Mouse (Mus musculus) heart, postnatal 14 days (tissue): ENCODE data around the gene Snx29. TPM values are rescaled to one million over a fixed set of nuclear protein-coding genes. Genes with fewer than 3 reads are reported as not detected.

Experiments
- DNase-seq, 2 experiments: peaks; one replicate each; pipeline ENCODE4 v3.0.0; 2021 to 2022
- intact Hi-C: fragments of 180-260 bp; cut with DNase I; formaldehyde crosslinking; loops from one replicate; pipeline ENCODE4 v1.15.1; 2025
- total RNA-seq, 2 experiments: library from RNA; stranded (reverse); gene quantifications; 2 replicates each; pipeline ENCODE4 v1.2.3; 2021

The Snx29 gene
- total RNA-seq, 2 experiments from 2014 or later: 13.5 to 17.4 TPM

DNA sequence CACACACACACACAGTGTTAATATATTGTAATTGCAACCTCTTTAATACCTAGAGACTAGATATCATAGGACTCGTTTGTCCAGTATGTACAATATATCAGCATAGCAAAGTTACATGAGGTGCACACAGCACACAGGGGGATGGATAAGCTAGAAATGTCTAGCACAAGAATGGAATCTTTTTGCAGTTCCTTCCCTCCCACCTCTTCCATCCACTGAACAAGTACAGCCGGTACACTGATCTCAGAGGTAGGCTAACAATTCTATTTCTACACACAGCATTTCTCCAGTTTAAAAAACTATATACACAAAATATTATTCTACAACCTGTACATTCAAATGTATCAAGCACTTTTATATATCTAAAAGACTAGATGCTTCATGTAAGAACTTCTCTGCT lies 194.0 kb downstream of the Snx29 start:
- DNase-seq: no peak
- intact Hi-C loops: no loop called here

DNA sequence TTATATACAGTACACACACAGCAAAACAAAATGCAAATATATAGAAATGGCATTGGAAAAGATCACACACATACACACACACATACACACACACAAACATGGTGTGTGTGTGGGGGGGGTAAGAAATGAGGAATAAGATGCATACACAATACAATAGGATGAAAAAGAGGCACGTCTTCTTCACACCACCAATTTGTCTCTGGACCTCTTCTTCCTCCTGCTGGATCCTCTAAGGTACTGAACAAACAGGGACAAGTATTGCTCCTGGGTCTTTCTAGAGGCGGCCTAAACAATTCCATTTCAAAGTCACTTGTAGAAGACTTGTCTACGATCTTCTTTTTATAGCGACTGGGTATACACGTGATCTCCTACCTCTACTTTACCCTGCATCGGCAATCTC lies 194.7 kb downstream of the Snx29 start:
- intact Hi-C loops: no loop called here

DNA sequence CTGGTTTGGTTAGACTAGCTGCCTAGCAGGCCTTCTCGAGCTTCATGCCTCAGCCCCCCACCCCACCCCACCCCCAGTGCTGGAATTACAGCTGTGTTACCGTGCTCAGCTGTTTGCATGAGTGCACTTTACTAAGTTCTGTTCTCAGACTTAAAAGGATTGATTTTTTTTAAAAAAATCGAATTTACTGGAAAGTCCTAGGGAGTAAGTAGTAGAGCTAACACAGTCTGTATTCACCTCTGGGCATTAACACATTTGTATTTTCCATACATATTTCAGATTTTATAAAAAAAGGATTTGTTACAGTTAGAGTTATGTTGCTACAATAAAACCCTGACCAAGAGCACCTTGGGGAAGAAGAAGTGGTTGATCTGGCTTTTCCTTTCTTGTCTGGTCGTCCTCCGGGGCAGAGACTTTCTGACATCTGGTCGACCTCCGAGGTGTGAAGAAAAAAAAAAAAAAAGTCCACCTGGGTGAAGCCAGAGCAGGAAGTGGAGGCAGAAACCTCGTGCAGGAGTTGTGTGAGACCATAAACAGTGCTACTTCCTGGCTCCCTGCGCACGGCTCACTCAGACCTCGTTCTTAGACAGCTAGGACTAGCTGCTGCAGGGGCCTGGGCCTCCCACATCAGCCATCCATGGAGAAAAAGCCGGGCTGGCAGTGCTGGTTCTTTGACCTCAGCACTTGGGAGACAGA lies 196.2 kb downstream of the Snx29 start:
- no peak for DNase-seq
- intact Hi-C loops: no loop called here

More for the DNA sequence above, 194.7 kb downstream of the Snx29 start:
- DNase-seq: no peak

DNA sequence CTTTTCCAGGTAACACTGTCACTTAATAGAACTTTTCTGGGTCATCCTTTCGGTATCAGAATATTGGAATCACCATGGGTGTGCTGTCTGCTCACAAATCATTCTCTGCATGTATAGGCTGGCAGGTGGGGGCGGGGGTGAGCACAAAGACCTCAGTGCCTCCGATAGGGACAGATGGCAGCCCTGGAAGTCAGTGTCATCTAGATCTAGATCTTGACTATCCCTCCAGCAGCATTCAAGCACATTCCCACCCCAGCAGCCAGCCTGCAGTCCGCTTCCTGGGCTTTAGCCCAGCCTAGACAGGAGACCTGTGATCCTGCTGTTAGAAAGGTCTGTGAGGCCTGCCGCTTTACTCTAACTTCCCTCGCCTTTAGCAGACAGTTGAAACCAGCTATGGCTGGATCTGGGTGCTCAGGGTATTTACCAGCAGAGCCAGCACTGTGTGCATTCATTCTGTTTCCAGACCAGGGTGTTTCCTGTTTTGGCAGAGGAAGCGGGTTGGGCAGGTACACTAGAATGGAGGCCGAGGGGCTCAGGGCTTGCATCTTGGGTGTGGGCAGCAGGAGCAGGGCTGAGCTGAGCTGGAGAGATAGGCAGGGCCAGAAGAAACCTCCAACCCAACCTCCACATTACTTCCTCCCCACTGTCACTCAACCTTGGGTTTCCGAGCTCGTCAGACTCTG lies 203.5 kb downstream of the Snx29 start:
- intact Hi-C loops: no loop called here
- DNase-seq: no peak

DNA sequence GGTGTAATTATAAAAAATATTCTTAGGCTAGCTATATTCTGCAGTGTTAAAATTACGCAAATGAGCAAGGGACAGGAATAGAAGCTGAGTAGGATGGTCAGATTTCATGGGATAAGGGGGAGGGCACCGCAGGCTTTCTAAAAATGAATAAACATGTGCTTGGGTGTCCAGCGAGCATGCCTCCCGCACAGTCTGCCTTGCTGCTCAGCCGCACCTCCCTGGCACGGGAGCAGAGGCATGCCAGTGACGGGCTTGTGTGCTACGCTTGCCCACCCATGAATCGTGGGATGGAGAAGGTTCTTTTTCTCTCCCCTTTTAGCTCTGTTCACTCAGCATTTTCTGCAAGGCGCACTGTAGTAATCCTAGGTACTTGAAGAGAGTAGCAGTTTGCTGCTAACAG lies 204.3 kb downstream of the Snx29 start:
- intact Hi-C loops: no loop called here
- no peak for DNase-seq

DNA sequence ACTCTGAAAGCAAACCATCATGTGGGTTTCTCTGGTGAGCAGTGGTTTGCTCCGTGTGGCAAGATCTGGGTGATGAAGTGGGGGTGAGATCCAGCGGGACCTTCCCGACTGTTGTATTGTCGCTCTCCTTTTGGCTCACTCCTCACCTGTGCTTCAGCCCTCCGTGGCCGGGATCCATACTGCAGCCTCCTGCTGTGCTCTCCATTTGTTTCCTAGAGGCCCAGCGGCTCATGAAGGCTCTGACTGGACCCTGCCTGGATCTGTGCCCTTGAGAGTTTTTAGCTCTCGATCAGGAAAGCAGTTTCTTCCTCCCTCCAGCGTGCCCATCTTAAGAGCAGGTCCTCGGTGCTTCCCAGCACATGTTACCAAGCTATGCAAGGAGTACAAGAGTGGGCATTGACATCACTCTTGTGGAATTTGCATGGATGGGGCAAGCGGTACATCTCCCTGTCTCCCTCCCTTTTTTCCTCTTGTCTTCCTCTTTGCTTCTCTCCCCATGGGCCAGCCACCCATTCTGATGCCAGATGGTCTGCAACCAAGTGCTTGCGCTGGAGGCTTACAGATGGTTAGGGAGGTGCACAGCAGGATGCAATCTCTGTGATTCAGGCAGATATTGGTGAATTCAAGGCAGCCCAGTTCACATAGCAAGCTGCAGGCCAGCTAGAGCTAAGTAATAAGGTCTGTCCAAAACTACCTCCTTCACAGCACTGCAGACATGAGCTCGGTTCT lies 207.9 kb downstream of the Snx29 start:
- no peak for DNase-seq

DNA sequence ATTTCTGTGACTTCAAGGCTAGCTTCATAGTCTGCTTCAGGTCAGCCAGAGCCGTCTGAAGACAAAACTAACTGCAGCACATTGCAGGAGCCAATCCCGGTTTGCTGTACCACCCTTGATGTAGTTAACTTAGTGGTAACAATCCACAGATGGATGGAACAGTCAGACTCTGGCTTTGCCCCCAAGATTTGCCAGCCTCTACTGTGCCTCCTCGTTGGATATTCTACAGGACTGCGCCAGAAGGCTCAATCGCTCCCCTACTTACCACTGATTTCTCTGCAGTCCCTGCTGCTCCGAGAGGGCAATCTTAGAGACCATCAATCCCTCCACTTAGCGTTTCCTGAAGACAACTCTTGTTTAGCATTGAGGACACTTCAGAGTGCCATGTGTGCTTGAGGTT lies 208.7 kb downstream of the Snx29 start:
- intact Hi-C loops: no loop called here

More for the DNA sequence above, 207.9 kb downstream of the Snx29 start:
- intact Hi-C loops: no loop called here

DNA sequence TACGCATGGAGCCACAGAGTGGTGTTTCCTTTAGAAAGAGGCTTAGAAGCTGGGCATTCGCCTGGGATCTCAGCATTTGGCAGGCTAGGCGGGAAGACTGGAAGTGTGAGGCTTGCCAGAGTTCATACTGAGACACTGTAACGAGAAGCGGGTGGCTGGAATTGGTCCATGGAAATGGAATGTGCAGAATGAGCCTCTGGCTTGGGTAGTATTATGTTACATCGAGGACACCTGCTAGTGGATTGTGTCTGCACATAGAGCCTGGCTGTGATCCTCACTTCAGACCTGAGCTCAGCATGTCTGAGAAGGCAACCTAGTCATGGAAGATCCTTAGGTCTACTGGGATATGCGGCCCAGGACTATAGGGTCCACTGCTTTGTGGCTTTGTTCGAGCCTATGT lies 209.9 kb downstream of the Snx29 start:
- intact Hi-C loops: no loop called here
- peak; percentile 72 to 84 for DNase-seq

More for the DNA sequence above, 208.7 kb downstream of the Snx29 start:
- DNase-seq: no peak

DNA sequence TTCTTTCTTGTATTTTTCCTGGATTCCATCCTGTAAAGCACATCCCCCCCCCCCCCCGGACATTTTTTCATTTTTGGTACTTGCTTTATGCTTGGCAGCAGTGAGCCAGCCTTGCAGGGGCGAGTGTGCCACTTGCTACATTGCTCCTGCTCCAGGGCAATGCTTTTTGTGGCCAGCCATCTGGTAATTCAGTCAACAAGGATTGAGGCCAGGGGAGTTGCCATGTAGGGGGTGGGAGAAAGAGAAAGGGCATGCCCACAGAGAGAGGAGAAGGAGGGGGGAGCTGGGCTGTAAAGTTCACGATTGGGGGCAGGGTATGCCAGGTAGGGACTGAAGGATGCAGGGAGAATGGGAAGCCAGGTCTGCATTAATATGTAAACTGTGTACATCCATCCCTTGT lies 210.7 kb downstream of the Snx29 start:
- no peak for DNase-seq
- intact Hi-C loops: no loop called here

DNA sequence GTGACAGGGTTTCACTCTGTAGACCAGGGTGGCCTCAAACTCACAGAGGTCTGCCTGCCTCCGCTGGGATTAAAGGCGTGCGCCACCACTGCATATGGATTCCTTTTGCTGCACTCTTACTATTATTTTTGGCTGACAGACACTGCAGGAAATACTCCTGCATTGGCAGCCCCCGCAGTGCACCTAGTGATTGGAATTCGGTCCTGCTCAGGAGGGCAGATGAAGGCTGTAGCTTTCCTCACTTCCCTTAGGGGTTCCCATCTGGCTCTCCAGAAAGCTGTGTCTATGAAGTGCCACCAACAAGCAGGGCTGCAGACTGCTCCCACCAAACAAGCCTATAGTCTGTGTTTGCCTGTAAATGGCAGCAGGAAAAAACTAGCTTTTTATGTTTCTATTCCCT lies 215.0 kb downstream of the Snx29 start:
- intact Hi-C loops: no loop called here
- no peak for DNase-seq

DNA sequence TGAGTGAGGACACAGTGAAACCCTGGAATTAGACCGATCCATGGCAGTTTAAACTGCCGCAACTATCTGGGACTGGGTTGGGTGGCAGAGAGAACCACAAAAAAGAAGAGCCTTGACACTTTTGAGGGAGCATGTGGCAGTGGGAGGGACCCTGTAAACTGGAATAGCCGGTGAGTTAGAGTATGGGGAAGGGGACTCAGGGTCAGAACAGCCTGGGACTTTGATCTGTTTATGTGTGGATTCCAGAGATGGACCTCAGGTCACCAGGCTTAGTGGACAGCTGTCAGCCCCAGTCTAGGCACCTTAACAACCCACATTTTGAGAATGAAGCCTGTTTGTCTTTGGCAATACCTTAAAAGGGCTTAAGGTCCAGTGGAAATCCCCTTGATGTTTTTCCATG lies 215.5 kb downstream of the Snx29 start:
- no peak for DNase-seq
- intact Hi-C loops: no loop called here

DNA sequence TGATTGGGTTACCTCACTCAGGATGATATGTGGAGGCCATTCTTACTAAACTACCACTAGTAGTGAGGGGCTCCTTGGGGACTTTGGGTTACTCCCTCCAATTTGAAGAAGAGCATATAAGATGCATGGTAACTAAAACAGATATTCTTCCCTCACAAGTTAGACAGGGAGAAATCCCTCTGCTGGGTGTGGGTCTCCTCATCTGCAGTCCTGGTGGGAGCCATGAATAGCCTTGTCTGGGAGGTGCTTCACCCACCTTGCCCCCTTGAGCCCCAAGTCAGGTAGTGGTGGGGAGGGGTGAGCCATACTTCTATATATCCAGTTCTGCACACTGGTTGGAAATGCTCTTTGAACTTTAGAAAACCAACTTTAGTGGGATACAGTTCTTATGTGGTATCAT lies 218.3 kb downstream of the Snx29 start:
- intact Hi-C loops: no loop called here
- DNase-seq: no peak

DNA sequence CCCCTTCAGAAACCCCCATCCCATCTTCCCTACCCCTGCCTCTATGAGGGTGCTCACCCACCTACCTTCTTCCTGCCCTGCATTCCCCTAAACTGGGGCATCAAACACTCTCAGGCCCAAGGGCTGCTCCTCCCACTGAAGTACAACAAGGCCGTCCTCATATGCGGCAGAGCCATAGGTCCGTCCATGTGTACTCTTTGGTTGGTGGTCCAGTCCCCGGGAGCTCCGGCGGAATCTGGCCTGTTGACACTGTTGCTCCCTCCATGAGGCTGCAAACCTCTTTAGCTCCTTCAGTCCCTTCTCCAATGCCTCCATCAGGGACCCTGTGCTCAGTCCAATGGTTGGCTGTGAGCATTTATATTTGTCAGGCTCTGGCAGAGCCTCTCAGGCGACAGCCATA lies 219.1 kb downstream of the Snx29 start:
- intact Hi-C loops: no loop called here
- DNase-seq: no peak

DNA sequence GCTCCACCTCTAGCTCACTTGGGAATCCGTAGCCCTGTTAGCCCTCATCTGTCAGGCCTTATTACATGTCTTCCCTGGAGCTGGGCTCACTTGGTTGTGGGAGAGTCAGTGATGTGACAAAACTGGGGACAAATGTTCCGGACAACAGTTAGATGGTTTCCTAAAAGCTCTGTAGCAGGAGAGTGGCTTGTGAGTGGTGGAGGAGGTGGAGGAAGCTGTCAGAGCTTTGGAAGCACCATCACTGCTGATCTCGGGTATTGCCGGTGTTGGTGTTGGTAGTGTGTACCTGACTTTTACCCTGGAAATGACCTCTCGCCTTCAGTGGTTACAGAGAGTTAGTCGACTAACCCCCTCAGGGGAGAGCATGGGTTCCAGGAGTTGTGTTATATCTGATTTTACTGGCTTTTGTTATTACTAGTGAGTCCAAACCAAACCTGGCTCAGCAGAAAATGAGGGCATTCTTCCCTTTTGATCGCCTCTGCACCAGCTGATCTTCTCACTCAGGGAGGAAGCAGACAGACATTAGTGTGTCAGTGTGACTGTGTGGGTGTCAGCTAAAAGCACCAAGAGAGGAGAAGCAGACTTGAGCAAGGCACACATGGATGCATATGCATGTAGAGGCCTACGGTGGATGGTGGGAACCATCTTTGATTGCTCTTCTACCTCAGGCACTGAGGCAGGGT lies 227.5 kb downstream of the Snx29 start:
- no peak for DNase-seq
- intact Hi-C loops: no loop called here

DNA sequence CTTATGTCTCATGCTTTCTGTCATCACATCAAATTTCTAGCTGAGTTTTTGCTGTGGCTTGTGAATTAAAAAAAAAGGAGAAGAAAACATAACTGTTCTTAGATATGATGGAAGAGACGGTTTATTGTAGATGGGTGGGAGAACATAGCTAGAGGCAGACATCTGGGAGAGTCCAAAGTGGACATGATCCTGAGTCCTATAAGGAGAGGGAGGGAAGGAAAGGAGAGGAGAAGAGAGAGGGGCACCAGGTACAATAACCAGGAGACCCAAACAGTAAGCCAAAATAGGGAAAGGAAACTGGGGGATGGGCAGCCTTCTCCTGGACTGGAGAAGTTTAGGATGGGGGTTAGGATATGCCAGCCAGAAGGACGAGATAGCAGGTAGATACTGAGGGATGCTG lies 239.0 kb downstream of the Snx29 start:
- no peak for DNase-seq
- intact Hi-C loops: no loop called here

DNA sequence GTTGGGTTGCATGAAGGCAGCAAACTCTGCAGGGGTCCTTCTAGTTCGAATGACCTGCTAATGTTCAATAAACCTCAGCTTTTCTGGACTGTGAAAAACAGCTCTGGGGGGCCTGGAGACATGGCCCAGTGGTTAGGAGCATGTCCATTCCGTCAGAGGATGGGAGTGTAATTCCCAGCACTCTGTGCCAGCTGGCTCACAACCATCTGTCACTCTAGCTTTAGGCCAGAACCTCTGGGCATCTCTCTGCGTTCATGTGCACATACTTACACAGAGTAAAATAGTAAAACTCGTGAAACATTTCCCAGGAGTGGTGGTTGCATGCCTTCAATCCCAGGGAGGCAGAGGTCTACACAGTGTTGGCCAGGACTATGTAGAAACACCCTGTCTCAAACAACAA lies 241.1 kb downstream of the Snx29 start:
- intact Hi-C loops: no loop called here
- DNase-seq: peak in 1 of 2 experiments; percentile 28

DNA sequence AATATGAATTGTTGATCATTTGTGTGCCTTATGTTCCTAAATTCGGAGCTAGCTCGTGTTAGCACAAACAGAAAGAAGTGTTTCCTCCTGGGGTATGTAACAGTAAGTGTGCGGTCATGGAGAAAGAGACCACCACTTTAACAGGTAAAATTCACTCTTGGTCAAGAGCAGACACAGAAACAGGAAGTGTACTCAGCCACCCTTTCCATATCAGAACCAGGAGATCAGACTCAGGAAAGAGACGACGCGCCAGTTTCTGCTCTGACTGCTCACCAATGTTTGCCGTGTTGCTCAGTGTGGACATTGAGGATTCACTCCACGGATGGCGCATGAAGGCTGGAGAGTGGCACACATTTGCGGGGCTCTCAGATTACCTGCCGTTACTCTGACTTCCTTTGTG lies 242.4 kb downstream of the Snx29 start:
- intact Hi-C loops: no loop called here

DNA sequence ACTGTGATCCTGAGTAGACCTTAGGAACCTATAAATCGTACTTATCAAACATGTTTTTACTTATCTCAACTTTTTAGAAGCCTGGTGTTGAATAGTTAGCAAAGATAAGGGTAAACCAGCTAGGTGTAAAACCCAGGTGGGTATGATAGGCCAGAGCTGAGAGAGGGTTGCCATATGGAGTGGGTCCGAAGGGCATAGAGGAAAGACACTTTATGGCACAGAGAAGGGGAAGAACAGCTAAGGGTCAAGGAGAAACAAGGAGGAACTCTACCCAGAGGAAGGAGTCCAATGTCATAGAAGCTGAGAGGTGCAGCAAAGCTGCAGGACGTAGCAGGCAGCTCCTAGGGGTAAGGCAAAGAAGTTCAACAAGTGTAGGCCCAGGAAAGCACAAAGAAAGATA lies 244.9 kb downstream of the Snx29 start:
- intact Hi-C loops: no loop called here

More for the DNA sequence above, 242.4 kb downstream of the Snx29 start:
- DNase-seq: no peak

DNA sequence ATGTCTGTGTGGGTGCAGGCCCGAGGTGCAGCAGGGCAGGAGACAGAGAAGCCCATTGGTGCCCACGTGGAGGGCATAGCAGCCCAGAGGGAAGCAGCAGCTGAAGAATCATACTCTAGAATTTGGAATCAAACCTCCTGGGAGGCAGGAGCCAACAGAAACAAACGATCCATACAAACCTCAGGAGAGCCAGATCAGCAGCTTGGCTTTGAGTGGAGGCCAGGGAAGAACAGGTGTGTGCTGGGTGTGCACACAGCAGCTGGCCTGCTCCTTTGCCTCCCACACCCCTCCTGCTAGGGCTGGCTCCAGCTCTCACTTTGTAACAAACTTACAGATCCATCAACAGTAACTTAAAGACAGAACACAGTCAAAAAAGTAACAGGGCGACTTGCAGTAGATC lies 245.4 kb downstream of the Snx29 start:
- DNase-seq: no peak
- intact Hi-C loops: no loop called here

More for the DNA sequence above, 244.9 kb downstream of the Snx29 start:
- DNase-seq: no peak

DNA sequence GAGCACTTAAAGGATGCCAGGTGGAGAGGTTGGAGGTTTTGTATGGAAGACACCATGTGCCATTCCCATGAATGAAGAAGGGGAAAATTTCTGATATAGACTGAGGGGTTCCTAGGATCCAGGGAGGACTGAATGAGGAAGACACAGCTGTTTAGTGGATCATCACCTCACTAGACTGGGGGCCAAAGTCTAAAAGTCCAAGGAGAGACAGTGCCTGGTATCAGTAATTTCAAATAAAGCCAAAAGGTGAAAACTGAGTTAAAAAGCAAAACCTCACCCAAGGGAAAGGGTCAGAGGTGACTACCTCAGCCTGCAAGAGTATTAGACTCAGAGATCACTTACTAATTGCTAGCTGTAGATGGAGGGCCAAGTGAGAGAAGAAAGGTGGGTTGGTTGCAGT lies 245.9 kb downstream of the Snx29 start:
- intact Hi-C loops: no loop called here
- DNase-seq: no peak

DNA sequence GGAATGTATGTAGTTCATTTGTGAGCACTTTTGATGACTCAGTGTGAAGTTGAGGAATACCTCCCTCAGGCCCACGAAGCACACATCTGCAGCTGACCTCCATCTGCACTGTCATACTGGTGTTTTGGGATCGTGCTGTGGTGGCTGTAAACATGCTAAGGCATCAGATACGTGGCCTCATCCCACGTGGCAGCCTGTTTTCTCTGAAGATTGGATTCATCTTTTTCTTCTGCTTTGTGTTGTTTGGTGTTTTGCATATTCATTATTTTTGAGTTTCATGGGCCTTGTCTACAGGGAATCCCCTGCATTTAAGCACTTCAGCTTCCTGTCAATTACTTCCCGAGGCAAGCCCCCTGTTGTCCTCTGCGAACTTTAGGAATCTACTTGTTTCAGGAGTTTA lies 246.4 kb downstream of the Snx29 start:
- intact Hi-C loops: no loop called here
- no peak for DNase-seq
